Mouse (Mus musculus): Measurements from ENCODE around the gene Ndufaf1. TPM values are rescaled to one million over a fixed set of nuclear protein-coding genes. Genes with fewer than 3 reads are reported as not detected.

The Ndufaf1 gene
- polyA plus RNA-seq, 1 experiment from 2014 or later = 42.1 TPM

Other genes starting within 250 kb of the Ndufaf1 start
- 3.7 and 5.6 TPM in 2 replicates for gene Ino80, start 185.1 kb downstream of the Ndufaf1 start, polyA plus RNA-seq (2014; fragmentation: Nextera tagmentation; extraction: Ambion mirVana)
- gene Exd1, start 115.2 kb downstream of the Ndufaf1 start, polyA plus RNA-seq (2014; fragmentation: Nextera tagmentation; extraction: Ambion mirVana) = 0.40 and 0.49 TPM in 2 replicates
- gene Chp1, start 115.1 kb downstream of the Ndufaf1 start, polyA plus RNA-seq (2014; fragmentation: Nextera tagmentation; extraction: Ambion mirVana) = 62.3 and 69.6 TPM in 2 replicates
- 87.1 and 89.1 TPM in 2 replicates for gene Nusap1, start 44.5 kb downstream of the Ndufaf1 start, polyA plus RNA-seq (2014; fragmentation: Nextera tagmentation; extraction: Ambion mirVana)
- 30.7 and 33.2 TPM in 2 replicates for gene Oip5, start 44.4 kb downstream of the Ndufaf1 start, polyA plus RNA-seq (2014; fragmentation: Nextera tagmentation; extraction: Ambion mirVana)
- 32.5 and 40.8 TPM in 2 replicates for gene Rtf1, start 12.2 kb upstream of the Ndufaf1 start, polyA plus RNA-seq (2014; fragmentation: Nextera tagmentation; extraction: Ambion mirVana)
- gene Itpka, start 79.5 kb upstream of the Ndufaf1 start, polyA plus RNA-seq (2014; fragmentation: Nextera tagmentation; extraction: Ambion mirVana) = 0.60 and 0.89 TPM in 2 replicates
- 0.08 and 0.46 TPM in 2 replicates for gene Ltk, start 97.6 kb upstream of the Ndufaf1 start, polyA plus RNA-seq (2014; fragmentation: Nextera tagmentation; extraction: Ambion mirVana)
- gene Rpap1, start 124.7 kb upstream of the Ndufaf1 start, polyA plus RNA-seq (2014; fragmentation: Nextera tagmentation; extraction: Ambion mirVana) = 19.0 and 19.9 TPM in 2 replicates
- gene Tyro3, start 134.9 kb upstream of the Ndufaf1 start, polyA plus RNA-seq (2014; fragmentation: Nextera tagmentation; extraction: Ambion mirVana) = 16.6 and 17.5 TPM in 2 replicates
- 31.4 and 43.8 TPM in 2 replicates for gene Mga, start 234.4 kb upstream of the Ndufaf1 start, polyA plus RNA-seq (2014; fragmentation: Nextera tagmentation; extraction: Ambion mirVana)

Measured in hindbrain, embryonic 11.5 days (tissue).